Mouse (Mus musculus) myocyte (in vitro differentiated cells): ENCODE measurements around the gene Mtrf1l. TPM values are rescaled to one million over a fixed set of nuclear protein-coding genes. Genes with fewer than 3 reads are reported as not detected.
A peak's percentile ranks its signal among the peaks of the same experiment; 100 is the strongest.

Source experiments
- H3K27me3 ChIP-seq: one replicate; pipeline ENCODE4 v1.6.1; 2011; ENCODE audit not compliant: control insufficient read depth, insufficient read depth, insufficient read length
- H3K36me3 ChIP-seq: one replicate; pipeline ENCODE4 v1.6.1; 2011; ENCODE audit not compliant: control insufficient read depth, insufficient read depth
- H3K4me2 ChIP-seq: one replicate; pipeline ENCODE4 v1.6.1; 2011; ENCODE audit warnings: low read depth, control low read depth
- H3K4me3 ChIP-seq: one replicate; pipeline ENCODE4 v1.5.1; 2011; ENCODE audit warnings: mild to moderate bottlenecking, control low read depth, moderate library complexity
- H3K79me2 ChIP-seq: one replicate; pipeline ENCODE4 v1.6.1; 2011; ENCODE audit not compliant: control insufficient read depth, insufficient read depth
- H3ac ChIP-seq: one replicate; pipeline ENCODE4 v1.6.1; 2011; ENCODE audit not compliant: control insufficient read depth, insufficient read length
- CEBPB ChIP-seq: IDR thresholded peaks from 2 replicates; pipeline ENCODE4 v1.6.1; 2011; ENCODE audit warnings: mild to moderate bottlenecking, moderate library complexity; ENCODE audit not compliant: poor library complexity, insufficient read depth, severe bottlenecking
- E2F4 ChIP-seq: IDR thresholded peaks from one replicate; pipeline ENCODE4 v1.6.1; 2011; ENCODE audit warnings: mild to moderate bottlenecking, control low read depth, moderate library complexity; ENCODE audit not compliant: insufficient read depth
- MAX ChIP-seq: IDR thresholded peaks from one replicate; pipeline ENCODE4 v1.6.1; 2011; ENCODE audit warnings: low read depth, mild to moderate bottlenecking, control low read depth
- MYOD1 ChIP-seq, 3 experiments: IDR thresholded peaks; one replicate each; pipeline ENCODE4 v1.6.1; 2011; ENCODE audit warnings: control low read depth in 2 of 3, low read depth in 2 of 3, mild to moderate bottlenecking in 2 of 3, moderate library complexity in 1 of 3; ENCODE audit not compliant: insufficient read length in 2 of 3, control insufficient read depth in 1 of 3
- MYOG ChIP-seq, 3 experiments: IDR thresholded peaks; one replicate each; pipeline ENCODE4 v1.6.1; 2011; ENCODE audit warnings: control low read depth in 2 of 3, low read depth in 2 of 3, mild to moderate bottlenecking in 2 of 3; ENCODE audit not compliant: insufficient read length in 2 of 3, control insufficient read depth in 1 of 3, insufficient read depth in 1 of 3
- POLR2A ChIP-seq: IDR thresholded peaks from one replicate; pipeline ENCODE4 v1.6.1; 2011; ENCODE audit warnings: low read depth, mild to moderate bottlenecking, control low read depth, moderate library complexity; ENCODE audit not compliant: insufficient read length
- POLR2AphosphoS2 ChIP-seq: IDR thresholded peaks from one replicate; pipeline ENCODE4 v1.6.1; 2011; ENCODE audit warnings: low read depth, control low read depth; ENCODE audit not compliant: insufficient read length
- REST ChIP-seq: IDR thresholded peaks from one replicate; pipeline ENCODE4 v1.6.1; 2011; ENCODE audit warnings: mild to moderate bottlenecking, control low read depth, moderate library complexity; ENCODE audit not compliant: insufficient read depth, insufficient read length
- SRF ChIP-seq: IDR thresholded peaks from one replicate; pipeline ENCODE4 v1.6.1; 2011; ENCODE audit warnings: low read depth; ENCODE audit not compliant: control insufficient read depth, insufficient read length
- TCF12 ChIP-seq: IDR thresholded peaks from one replicate; pipeline ENCODE4 v1.6.1; 2011; ENCODE audit warnings: mild to moderate bottlenecking, control low read depth; ENCODE audit not compliant: poor library complexity, insufficient read depth, severe bottlenecking
- TCF3 ChIP-seq: IDR thresholded peaks from one replicate; pipeline ENCODE4 v1.6.1; 2011; ENCODE audit warnings: low read depth, control low read depth; ENCODE audit not compliant: insufficient read length
- USF1 ChIP-seq: IDR thresholded peaks from one replicate; pipeline ENCODE4 v1.6.1; 2011; ENCODE audit warnings: low read depth, mild to moderate bottlenecking, control low read depth, moderate library complexity
- polyA plus RNA-seq: library from polyadenylated mRNA; unstranded; fragments of >200 nt; fragmentation: generic; extraction: Trizol; gene quantifications from one replicate; pipeline ENCODE4 v1.2.1, GENCODE M21; 2012; ENCODE audit warnings: missing spikeins

Mtrf1l gene
- polyA plus RNA-seq, result 2.7 TPM

GRCm38 (mm10) chr10:5823740-5824491, at the start of gene Mtrf1l:
Mtrf1l (minus strand) TSS chr10:5823910.
- Histone ChIP-seq H3K4me2 (peak within 1 kb of the TSS; percentile 98), H3K27me3 (peaks cover 5% of the 10 kb centered on the region), H3K4me3 (peak within 1 kb of the TSS; percentile 56), H3K36me3 (peaks cover 15% of the 10 kb centered on the region), H3ac (peak within 1 kb of the TSS; percentile 44), H3K79me2 (peaks cover 31% of the 10 kb centered on the region)
- TF ChIP-seq MYOG (IDR thresholded peaks at IDR 0.05; ENCODE audit: control insufficient read depth in 1 of 3, insufficient read depth in 1 of 3, insufficient read length in 2 of 3, low read depth in 2 of 3) (no peak), REST (no peak), TCF12 (no peak), E2F4 (no peak), POLR2AphosphoS2 (peak; percentile 55), SRF (peak; percentile 29), USF1 (no peak), MYOD1 (IDR thresholded peaks at IDR 0.05; ENCODE audit: control insufficient read depth in 1 of 3, insufficient read length in 2 of 3, low read depth in 2 of 3) (no peak), CEBPB (no peak), POLR2A (peak; percentile 55), TCF3 (no peak), MAX (no peak)

GRCm38 (mm10) chr10:5871081-5871480, 47.4 kb upstream of the Mtrf1l start:
- Histone ChIP-seq H3K4me2 (no peak overlapping the region), H3K27me3 (no peaks in the 10 kb centered on the region), H3K79me2 (no peaks in the 10 kb centered on the region), H3K36me3 (no peaks in the 10 kb centered on the region), H3ac (no peak overlapping the region), H3K4me3 (no peak overlapping the region)
- no peak for TF ChIP-seq POLR2AphosphoS2
- TF ChIP-seq TCF3, result no peak
- no peak for TF ChIP-seq MAX
- no peak for TF ChIP-seq MYOD1 (IDR thresholded peaks at IDR 0.05; ENCODE audit: control insufficient read depth in 1 of 3, insufficient read length in 2 of 3, low read depth in 2 of 3)
- TF ChIP-seq MYOG (IDR thresholded peaks at IDR 0.05; ENCODE audit: control insufficient read depth in 1 of 3, insufficient read depth in 1 of 3, insufficient read length in 2 of 3, low read depth in 2 of 3), result no peak
- no peak for TF ChIP-seq REST
- no peak for TF ChIP-seq USF1
- no peak for TF ChIP-seq E2F4
- no peak for TF ChIP-seq SRF
- no peak for TF ChIP-seq CEBPB
- TF ChIP-seq POLR2A, result no peak
- TF ChIP-seq TCF12, result no peak

- Histone ChIP-seq H3ac (no peak overlapping the region), H3K4me3 (no peak overlapping the region), H3K79me2 (no peaks in the 10 kb centered on the region), H3K36me3 (no peaks in the 10 kb centered on the region), H3K4me2 (peak overlapping the region; percentile 79), H3K27me3 (no peaks in the 10 kb centered on the region)
- no peak for TF ChIP-seq REST
- no peak for TF ChIP-seq TCF12
- TF ChIP-seq MYOD1 (IDR thresholded peaks at IDR 0.05; ENCODE audit: control insufficient read depth in 1 of 3, insufficient read length in 2 of 3, low read depth in 2 of 3), result no peak
- no peak for TF ChIP-seq USF1
- no peak for TF ChIP-seq POLR2A
- TF ChIP-seq E2F4, result no peak
- TF ChIP-seq MYOG (IDR thresholded peaks at IDR 0.05; ENCODE audit: control insufficient read depth in 1 of 3, insufficient read depth in 1 of 3, insufficient read length in 2 of 3, low read depth in 2 of 3), result no peak
- TF ChIP-seq SRF, result no peak
- TF ChIP-seq MAX, result no peak
- TF ChIP-seq POLR2AphosphoS2, result no peak
- no peak for TF ChIP-seq CEBPB
- TF ChIP-seq TCF3, result no peak
These were observed 44.4 kb upstream of the Mtrf1l start for GRCm38 (mm10) chr10:5867981-5868552.

GRCm38 (mm10) chr10:5865996-5866395, 42.3 kb upstream of the Mtrf1l start:
- no peaks in the 10 kb centered on the region for H3K36me3 ChIP-seq
- TF ChIP-seq MYOG (IDR thresholded peaks at IDR 0.05; ENCODE audit: control insufficient read depth in 1 of 3, insufficient read depth in 1 of 3, insufficient read length in 2 of 3, low read depth in 2 of 3) (no peak), POLR2AphosphoS2 (no peak), TCF3 (no peak), MYOD1 (IDR thresholded peaks at IDR 0.05; ENCODE audit: control insufficient read depth in 1 of 3, insufficient read length in 2 of 3, low read depth in 2 of 3) (no peak), REST (no peak), MAX (no peak), POLR2A (no peak), USF1 (no peak), TCF12 (no peak), SRF (no peak), E2F4 (no peak), CEBPB (no peak)
- H3K4me3 ChIP-seq, result no peak overlapping the region
- H3ac ChIP-seq, result no peak overlapping the region
- no peak overlapping the region for H3K4me2 ChIP-seq
- H3K27me3 ChIP-seq, result no peaks in the 10 kb centered on the region
- no peaks in the 10 kb centered on the region for H3K79me2 ChIP-seq
